Mouse (Mus musculus) adrenal gland, postnatal 25 days (tissue): ENCODE results near the gene Kcng4. TPM values are rescaled to one million over a fixed set of nuclear protein-coding genes. Genes with fewer than 3 reads are reported as not detected.

Experiments
- DNase-seq: peaks from one replicate; pipeline ENCODE4 v3.0.0; 2021; ENCODE audit warnings: mixed read lengths
- total RNA-seq: library from RNA; stranded (reverse); gene quantifications from 2 replicates; pipeline ENCODE4 v1.2.3, GENCODE M21; 2021

The Kcng4 gene
- total RNA-seq, 1 experiment from 2014 or later, result 0.30 TPM

GRCm38 (mm10) chr8:119641058-119641457, 5.6 kb upstream of the Kcng4 start:
- DNase-seq, result peak; percentile 45

GRCm38 (mm10) chr8:119639798-119640197, 4.3 kb upstream of the Kcng4 start:
- no peak for DNase-seq

- no peak for DNase-seq
These were observed 2.8 kb upstream of the Kcng4 start for GRCm38 (mm10) chr8:119638261-119638660.

- DNase-seq, result no peak
These were observed 1.9 kb upstream of the Kcng4 start for GRCm38 (mm10) chr8:119637381-119637780.

GRCm38 (mm10) chr8:119636766-119637165, 1.3 kb upstream of the Kcng4 start:
- no peak for DNase-seq

GRCm38 (mm10) chr8:119635958-119636357, 478 bp upstream of the Kcng4 start:
- DNase-seq, result no peak

- DNase-seq, result no peak
These were observed 704 bp downstream of the Kcng4 start for GRCm38 (mm10) chr8:119634616-119635336.

GRCm38 (mm10) chr8:119632909-119633308, 2.6 kb downstream of the Kcng4 start:
- DNase-seq, result no peak

- no peak for DNase-seq
These were observed 3.2 kb downstream of the Kcng4 start for GRCm38 (mm10) chr8:119632246-119632645.

GRCm38 (mm10) chr8:119630841-119631240, 4.6 kb downstream of the Kcng4 start:
- DNase-seq, result no peak

- no peak for DNase-seq
These were observed 7.7 kb downstream of the Kcng4 start for GRCm38 (mm10) chr8:119627613-119628359.

GRCm38 (mm10) chr8:119627199-119627598, 8.3 kb downstream of the Kcng4 start:
- no peak for DNase-seq

GRCm38 (mm10) chr8:119625788-119626187, 9.7 kb downstream of the Kcng4 start:
- DNase-seq, result no peak

GRCm38 (mm10) chr8:119624916-119625315, 10.6 kb downstream of the Kcng4 start:
- DNase-seq, result no peak

- no peak for DNase-seq
These were observed 11.7 kb downstream of the Kcng4 start for GRCm38 (mm10) chr8:119623744-119624143.

- no peak for DNase-seq
These were observed 12.4 kb downstream of the Kcng4 start for GRCm38 (mm10) chr8:119623061-119623460.

GRCm38 (mm10) chr8:119622555-119622954, 12.9 kb downstream of the Kcng4 start:
- DNase-seq, result no peak

GRCm38 (mm10) chr8:119620848-119621465, 14.5 kb downstream of the Kcng4 start:
- no peak for DNase-seq

- DNase-seq, result no peak
These were observed 15.2 kb downstream of the Kcng4 start for GRCm38 (mm10) chr8:119620116-119620840.

- no peak for DNase-seq
These were observed 16.6 kb downstream of the Kcng4 start for GRCm38 (mm10) chr8:119618887-119619286.

GRCm38 (mm10) chr8:119617586-119617985, 17.9 kb downstream of the Kcng4 start:
- no peak for DNase-seq

- DNase-seq, result no peak
These were observed 18.7 kb downstream of the Kcng4 start for GRCm38 (mm10) chr8:119616811-119617210.

GRCm38 (mm10) chr8:119616358-119616757, 19.1 kb downstream of the Kcng4 start:
- no peak for DNase-seq
